8 mouse cellular contexts compared by ENCODE assay signal in the genomic region with DNA sequence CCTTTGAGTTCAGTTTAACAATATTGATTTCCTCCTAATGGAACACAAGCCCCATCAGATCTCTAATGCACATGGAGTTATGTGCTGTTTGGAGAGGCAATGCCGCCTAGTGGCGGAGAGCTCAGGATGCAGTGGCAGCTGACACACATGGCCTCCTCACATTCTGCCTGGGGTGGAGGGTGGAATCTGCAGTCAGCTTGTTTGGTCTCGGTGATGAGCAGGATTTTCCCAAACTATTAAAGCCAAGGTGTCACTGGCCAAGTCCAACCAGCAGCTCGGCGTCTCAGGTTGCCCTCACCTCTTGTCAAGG.
A peak's percentile ranks its signal among the peaks of the same experiment; 100 is the strongest.
DNase-seq lines count a peak whose midpoint lies in the region; ATAC-seq and TF ChIP-seq lines count a peak whose summit lies in the region.

No protein-coding gene starts in this region.

- 43% methylated on average over 5 of the region's 5 CpGs for WGBS in kidney, embryonic 14.5 days
- WGBS in bone marrow, adult 2 months = 66% methylated on average over 5 of the region's 5 CpGs
- WGBS in forebrain, embryonic 15.5 days = 42% methylated on average over 5 of the region's 5 CpGs
- 39% methylated on average over 5 of the region's 5 CpGs for whole genome bisulfite sequencing in stomach, embryonic 15.5 days

- H3K4me1 ChIP-seq in kidney, embryonic 14.5 days (ENCODE audit: control insufficient read depth, insufficient read depth, low read length) = peaks cover 58% of the 10 kb centered on the region
- H3K4me1 ChIP-seq in bone marrow, adult 2 months (ENCODE audit: control insufficient read depth, insufficient read depth, low read length) = no peaks in the 10 kb centered on the region
- peaks cover 39% of the 10 kb centered on the region for H3K4me1 ChIP-seq in forebrain, embryonic 15.5 days
- peaks cover 16% of the 10 kb centered on the region for H3K4me1 ChIP-seq in stomach, embryonic 15.5 days

- no peak for TF ChIP-seq POLR2A in bone marrow, adult 2 months (IDR thresholded peaks at IDR 0.05; ENCODE audit: borderline replicate concordance, control insufficient read depth, low read depth, low read length)

- intact Hi-C loops in heart, postnatal 36 days (cut with DNase I) = loop anchor here (1.0 to 5.0 kb wide), 4 partner anchors 49 to 371 kb away; a partner anchor contains a TSS

- H3K4me3 ChIP-seq in kidney, embryonic 14.5 days (ENCODE audit: low read length) = no peak overlapping the region
- no peak overlapping the region for H3K4me3 ChIP-seq in bone marrow, adult 2 months (replicated peaks; ENCODE audit: control insufficient read depth, low read depth, low read length)
- no peak overlapping the region for H3K4me3 ChIP-seq in forebrain, embryonic 15.5 days
- no peak overlapping the region for H3K4me3 ChIP-seq in stomach, embryonic 15.5 days (replicated peaks)

- peak; percentile 65 for TF ChIP-seq CTCF in bone marrow, adult 2 months (IDR thresholded peaks at IDR 0.05; ENCODE audit: control insufficient read depth, insufficient read depth, low read length)

- H3K27me3 ChIP-seq in kidney, embryonic 14.5 days (ENCODE audit: control insufficient read depth, insufficient read depth, low read length) = no peaks in the 10 kb centered on the region
- no peaks in the 10 kb centered on the region for H3K27me3 ChIP-seq in forebrain, embryonic 15.5 days
- H3K27me3 ChIP-seq in stomach, embryonic 15.5 days (replicated peaks) = no peaks in the 10 kb centered on the region

- peak; percentile 43 for DNase-seq in kidney, adult 11 months
- peak; percentile 49 to 59 for DNase-seq in heart, postnatal 36 days
- DNase-seq in layer of hippocampus, adult 9-11 months = peak; percentile 59
- peak; percentile 67 to 71 for DNase-seq in lung, postnatal 4 days

- H3K9ac ChIP-seq in kidney, embryonic 14.5 days (ENCODE audit: low read depth, low read length) = no peak overlapping the region
- H3K9ac ChIP-seq in forebrain, embryonic 15.5 days (replicated peaks) = no peak overlapping the region
- no peak overlapping the region for H3K9ac ChIP-seq in stomach, embryonic 15.5 days

- H3K27ac ChIP-seq in kidney, embryonic 14.5 days (ENCODE audit: low read depth, low read length) = no peak overlapping the region
- no peak overlapping the region for H3K27ac ChIP-seq in bone marrow, adult 2 months (ENCODE audit: control insufficient read depth, insufficient read depth, low read depth, low read length, poor library complexity)
- H3K27ac ChIP-seq in forebrain, embryonic 15.5 days (replicated peaks) = peak overlapping the region; percentile 42
- H3K27ac ChIP-seq in stomach, embryonic 15.5 days = no peak overlapping the region

- H3K36me3 ChIP-seq in kidney, embryonic 14.5 days (ENCODE audit: control insufficient read depth, insufficient read depth, low read length) = no peaks in the 10 kb centered on the region
- no peaks in the 10 kb centered on the region for H3K36me3 ChIP-seq in forebrain, embryonic 15.5 days
- no peaks in the 10 kb centered on the region for H3K36me3 ChIP-seq in stomach, embryonic 15.5 days

- H3K9me3 ChIP-seq in kidney, embryonic 14.5 days (ENCODE audit: control insufficient read depth, low read length) = no peaks in the 10 kb centered on the region
- H3K9me3 ChIP-seq in forebrain, embryonic 15.5 days = no peaks in the 10 kb centered on the region
- no peaks in the 10 kb centered on the region for H3K9me3 ChIP-seq in stomach, embryonic 15.5 days

- no peak overlapping the region for H3K4me2 ChIP-seq in kidney, embryonic 14.5 days (replicated peaks; ENCODE audit: low read depth, low read length)
- H3K4me2 ChIP-seq in forebrain, embryonic 15.5 days (replicated peaks) = no peak overlapping the region
- H3K4me2 ChIP-seq in stomach, embryonic 15.5 days = 0 out of 2 replicates have a peak overlapping the region, but pooled peaks have one; percentile 37

- no peak for ATAC-seq in kidney, embryonic 14.5 days (ENCODE audit: low FRiP score, low TSS enrichment)
- peak; percentile 59; the same call in 1 of the 2 replicates for ATAC-seq in forebrain, embryonic 15.5 days (replicated peaks)
- no peak for ATAC-seq in stomach, embryonic 15.5 days (ENCODE audit: insufficient read depth, low FRiP score, low read depth)
